ENCODE assay signal across 33 mouse cellular contexts in genomic region chr10:128940475-128941061, GRCm38 (mm10). TPM values are rescaled to one million over a fixed set of nuclear protein-coding genes. Genes with fewer than 3 reads are reported as not detected.
A peak's percentile ranks its signal among the peaks of the same experiment; 100 is the strongest.
DNase-seq lines count a peak whose midpoint lies in the region; ATAC-seq and TF ChIP-seq lines count a peak whose summit lies in the region.
"Had no signal": no experiment of that assay in that cellular context is flagged by ENCODE, and none has a peak within 500 bp of the region (broad histone marks: within the 10 kb centered on the region; RNA-seq: fewer than 3 reads in every experiment).

No protein-coding gene starts in this region.

- no peaks in the 10 kb centered on the region for H3K9me3 ChIP-seq in heart, embryonic 11.5 days (replicated peaks; ENCODE audit: control insufficient read depth, low read length)
- no peaks in the 10 kb centered on the region for H3K9me3 ChIP-seq in forebrain, postnatal 0 days (ENCODE audit: low read length)
- H3K9me3 ChIP-seq: embryonic facial prominence, embryonic 12.5 days; embryonic facial prominence, embryonic 15.5 days; G1E; heart, embryonic 12.5 days; heart, embryonic 15.5 days; hindbrain, embryonic 10.5 days; hindbrain, embryonic 13.5 days had no signal

- H3K36me3 ChIP-seq in heart, embryonic 11.5 days (ENCODE audit: control insufficient read depth, insufficient read depth, low read length), result no peaks in the 10 kb centered on the region
- no peaks in the 10 kb centered on the region for H3K36me3 ChIP-seq in forebrain, postnatal 0 days (ENCODE audit: insufficient read depth)
- H3K36me3 ChIP-seq: embryonic facial prominence, embryonic 12.5 days; embryonic facial prominence, embryonic 15.5 days; G1E; heart, embryonic 12.5 days; heart, embryonic 15.5 days; hindbrain, embryonic 10.5 days; hindbrain, embryonic 13.5 days had no signal

- H3K4me1 ChIP-seq in heart, embryonic 11.5 days (ENCODE audit: control insufficient read depth, insufficient read depth, low read length), result no peaks in the 10 kb centered on the region
- no peaks in the 10 kb centered on the region for H3K4me1 ChIP-seq in forebrain, postnatal 0 days (ENCODE audit: insufficient read depth)
- H3K4me1 ChIP-seq: embryonic facial prominence, embryonic 12.5 days; embryonic facial prominence, embryonic 15.5 days; heart, embryonic 12.5 days; hindbrain, embryonic 10.5 days; hindbrain, embryonic 13.5 days had no signal

- H3K4me2 ChIP-seq in heart, embryonic 11.5 days, result no peak overlapping the region
- no peak overlapping the region for H3K4me2 ChIP-seq in forebrain, postnatal 0 days (ENCODE audit: low read depth)
- H3K4me2 ChIP-seq: embryonic facial prominence, embryonic 12.5 days; embryonic facial prominence, embryonic 15.5 days; heart, embryonic 12.5 days; heart, embryonic 15.5 days; hindbrain, embryonic 13.5 days had no signal

- H3K27me3 ChIP-seq in heart, embryonic 11.5 days (ENCODE audit: control insufficient read depth, insufficient read depth, low read length), result peaks cover 6% of the 10 kb centered on the region; the same call in 1 of the 2 replicates
- H3K27me3 ChIP-seq in forebrain, postnatal 0 days (ENCODE audit: insufficient read depth, low read length), result no peaks in the 10 kb centered on the region
- H3K27me3 ChIP-seq: Patski had no signal

- WGBS in heart, embryonic 11.5 days (ENCODE audit: insufficient replicate concordance), result 77% methylated on average over 10 of the region's 10 CpGs
- 84% methylated on average over 10 of the region's 10 CpGs for WGBS in forebrain, postnatal 0 days

- no peak overlapping the region for H3K27ac ChIP-seq in heart, embryonic 11.5 days (ENCODE audit: low read depth, low read length)
- no peak overlapping the region for H3K27ac ChIP-seq in forebrain, postnatal 0 days (ENCODE audit: low read depth, low read length)
- H3K27ac ChIP-seq: embryonic facial prominence, embryonic 12.5 days; embryonic facial prominence, embryonic 15.5 days; heart, embryonic 15.5 days; hindbrain, embryonic 10.5 days; hindbrain, embryonic 13.5 days had no signal

- peak; percentile 86 for DNase-seq in heart, adult 11 months
- peak; percentile 58 for DNase-seq in CD4-positive, CD25-positive, alpha-beta regulatory T cell, adult 2 months (ENCODE audit: low read depth, low spot score)
- DNase-seq in naive thymus-derived CD4-positive, alpha-beta T cell, adult 2 months (ENCODE audit: low read depth), result peak; percentile 66
- no peak for DNase-seq in forebrain, postnatal 0 days
- DNase-seq in spleen, postnatal 4 days (ENCODE audit: low spot score in 2 of 2), result no peak
- DNase-seq: adrenal gland, adult 8-10 months; adrenal gland, postnatal 25 days; B cell, adult 2 months; cerebellum, adult 2 months; cerebellum, adult 9-11 months; cerebellum, postnatal 25 days; gastrocnemius, postnatal 10 days; gastrocnemius, postnatal 36 days; heart, postnatal 10 days; heart, postnatal 36 days had no signal

- ATAC-seq in heart, embryonic 11.5 days (replicated peaks; ENCODE audit: insufficient number of reproducible peaks, low FRiP score, low TSS enrichment), result no peak
- ATAC-seq in activated CD4-positive, CD25-positive, alpha-beta regulatory T cell, adult 4 months, result peak; percentile 97
- no peak for ATAC-seq in forebrain, postnatal 0 days
- ATAC-seq: forebrain, embryonic 14.5 days; hindbrain, embryonic 16.5 days; intestine, postnatal 0 days; Patski had no signal

- H3K9ac ChIP-seq in heart, embryonic 11.5 days (ENCODE audit: low read depth, low read length), result no peak overlapping the region
- H3K9ac ChIP-seq in forebrain, postnatal 0 days, result no peak overlapping the region
- H3K9ac ChIP-seq: embryonic facial prominence, embryonic 12.5 days; embryonic facial prominence, embryonic 15.5 days; heart, embryonic 12.5 days; heart, embryonic 15.5 days; hindbrain, embryonic 13.5 days had no signal

- H3K4me3 ChIP-seq in heart, embryonic 11.5 days (ENCODE audit: low read depth, low read length), result no peak overlapping the region
- H3K4me3 ChIP-seq in forebrain, postnatal 0 days (ENCODE audit: low read depth, low read length), result no peak overlapping the region
- H3K4me3 ChIP-seq: embryonic facial prominence, embryonic 12.5 days; embryonic facial prominence, embryonic 15.5 days; heart, embryonic 12.5 days; heart, embryonic 15.5 days; hindbrain, embryonic 10.5 days; hindbrain, embryonic 13.5 days had no signal

- no peak for TF ChIP-seq CTCF in forebrain, postnatal 0 days (IDR thresholded peaks at IDR 0.05; ENCODE audit: low read depth)

RNA-seq across cellular contexts. Expression of gene Itga7, which starts 7.0 kb away (rescaled TPM):
- 0.43 and 0.79 TPM in 2 replicates for polyA plus RNA-seq in heart, embryonic 11.5 days (2014; fragmentation: Nextera tagmentation; extraction: Ambion mirVana)
- polyA plus RNA-seq in activated CD4-positive, CD25-positive, alpha-beta regulatory T cell, adult 4 months (2017; shearing (Covaris generic)), result 1 to 10 TPM; 2.9 to 6.1 TPM
- total RNA-seq in forebrain, postnatal 0 days (2014; rRNA removed), result 7.7 and 12.7 TPM in 2 replicates
- polyA plus RNA-seq in forebrain, postnatal 0 days (2015; fragmentation: Nextera tagmentation; extraction: Ambion mirVana), result 5.8 and 7.7 TPM in 2 replicates
- total RNA-seq: common myeloid progenitor, adult 5-6 weeks; granulocyte monocyte progenitor cell, adult 5-6 weeks had no signal

RNA-seq across cellular contexts. Expression of gene Bloc1s1, which starts 16.7 kb away (rescaled TPM):
- 195 and 206 TPM in 2 replicates for polyA plus RNA-seq in heart, embryonic 11.5 days (2014; fragmentation: Nextera tagmentation; extraction: Ambion mirVana)
- 100 to 1,000 TPM; 218 to 252 TPM for polyA plus RNA-seq in activated CD4-positive, CD25-positive, alpha-beta regulatory T cell, adult 4 months (2017; shearing (Covaris generic))
- 120 and 149 TPM in 2 replicates for total RNA-seq in forebrain, postnatal 0 days (2014; rRNA removed)
- 246 and 305 TPM in 2 replicates for polyA plus RNA-seq in forebrain, postnatal 0 days (2015; fragmentation: Nextera tagmentation; extraction: Ambion mirVana)

RNA-seq across cellular contexts. Expression of gene Rdh5, which starts 17.9 kb away (rescaled TPM):
- 6.1 and 8.1 TPM in 2 replicates for polyA plus RNA-seq in heart, embryonic 11.5 days (2014; fragmentation: Nextera tagmentation; extraction: Ambion mirVana)
- polyA plus RNA-seq in activated CD4-positive, CD25-positive, alpha-beta regulatory T cell, adult 4 months (2017; shearing (Covaris generic)), result 1 to 10 TPM; 5.7 to 8.9 TPM
- total RNA-seq in forebrain, postnatal 0 days (2014; rRNA removed), result 4.1 and 5.8 TPM in 2 replicates
- polyA plus RNA-seq in forebrain, postnatal 0 days (2015; fragmentation: Nextera tagmentation; extraction: Ambion mirVana), result 6.9 and 10.2 TPM in 2 replicates

RNA-seq across cellular contexts. Expression of gene Mettl7b, which starts 20.2 kb away (rescaled TPM):
- not detected in 2 replicates for polyA plus RNA-seq in heart, embryonic 11.5 days (2014; fragmentation: Nextera tagmentation; extraction: Ambion mirVana)
- not detected for polyA plus RNA-seq in activated CD4-positive, CD25-positive, alpha-beta regulatory T cell, adult 4 months (2017; shearing (Covaris generic))
- not detected in 2 replicates for total RNA-seq in forebrain, postnatal 0 days (2014; rRNA removed)
- not detected in 2 replicates for polyA plus RNA-seq in forebrain, postnatal 0 days (2015; fragmentation: Nextera tagmentation; extraction: Ambion mirVana)
- total RNA-seq: adrenal gland, postnatal 25 days; CH12.LX; common myeloid progenitor, adult 5-6 weeks; G1E; granulocyte monocyte progenitor cell, adult 5-6 weeks; heart, adult 8-10 months; heart, postnatal 10 days; heart, postnatal 36 days had no signal
- polyA plus RNA-seq: cerebellum, adult 2 months; forebrain, embryonic 11.5 days; forebrain, embryonic 14.5 days; G1E; heart, embryonic 12.5 days; heart, embryonic 15.5 days; hindbrain, embryonic 10.5 days; hindbrain, embryonic 13.5 days; hindbrain, embryonic 16.5 days had no signal

RNA-seq across cellular contexts. Expression of gene Cd63, which starts 39.8 kb away (rescaled TPM):
- 296 and 306 TPM in 2 replicates for polyA plus RNA-seq in heart, embryonic 11.5 days (2014; fragmentation: Nextera tagmentation; extraction: Ambion mirVana)
- polyA plus RNA-seq in activated CD4-positive, CD25-positive, alpha-beta regulatory T cell, adult 4 months (2017; shearing (Covaris generic)), result under 1 TPM; 0.69 to 0.92 TPM
- total RNA-seq in forebrain, postnatal 0 days (2014; rRNA removed), result 11.7 and 25.2 TPM in 2 replicates
- polyA plus RNA-seq in forebrain, postnatal 0 days (2015; fragmentation: Nextera tagmentation; extraction: Ambion mirVana), result 168 and 188 TPM in 2 replicates
- total RNA-seq: CH12.LX had no signal

Comparison
In these comparisons a context has a peak if more than half of its experiments do, and no peak if none do; other contexts are left out.
1. DNase-seq: peak in heart, adult 11 months (single experiment), CD4-positive, CD25-positive, alpha-beta regulatory T cell, adult 2 months (single experiment) and naive thymus-derived CD4-positive, alpha-beta T cell, adult 2 months (single experiment); none in forebrain, postnatal 0 days (single experiment) and spleen, postnatal 4 days (0 of 2).